Mouse (Mus musculus) liver, adult 2 months (tissue): ENCODE results near the gene Adamtsl1. TPM values are rescaled to one million over a fixed set of nuclear protein-coding genes. Genes with fewer than 3 reads are reported as not detected.

Experiments used
- DNase-seq: peaks from one replicate; pipeline ENCODE4 v3.0.0-alpha.2; 2011; ENCODE audit warnings: low read depth, low spot score; ENCODE audit errors: extremely low read depth
- H3K27ac ChIP-seq: fragments of 200-500 bp; replicated peaks from 2 replicates; pipeline ENCODE4 v1.5.1; 2012; ENCODE audit warnings: low read depth, mild to moderate bottlenecking, control low read depth, inconsistent platforms, low read length; ENCODE audit not compliant: insufficient read depth
- H3K27me3 ChIP-seq: fragments of 200-500 bp; 2 replicates; pipeline ENCODE4 v1.6.1; 2012; ENCODE audit warnings: mild to moderate bottlenecking, moderate library complexity, low read length, inconsistent platforms; ENCODE audit not compliant: control insufficient read depth, insufficient read depth
- H3K36me3 ChIP-seq: fragments of 200-500 bp; 2 replicates; pipeline ENCODE4 v1.6.1; 2012; ENCODE audit warnings: low read length, inconsistent platforms; ENCODE audit not compliant: control insufficient read depth, insufficient read depth
- H3K4me1 ChIP-seq: fragments of 200-500 bp; 2 replicates; pipeline ENCODE4 v1.6.1; 2011; ENCODE audit warnings: low read length; ENCODE audit not compliant: control insufficient read depth, insufficient read depth
- H3K4me3 ChIP-seq: fragments of 200-500 bp; 2 replicates; pipeline ENCODE4 v1.5.1; 2011; ENCODE audit warnings: low read depth, mild to moderate bottlenecking, control low read depth, low read length, moderate library complexity; ENCODE audit not compliant: insufficient read depth
- H3K79me2 ChIP-seq: fragments of 200-500 bp; 2 replicates; pipeline ENCODE4 v1.6.1; 2012; ENCODE audit warnings: inconsistent platforms, mild to moderate bottlenecking, low read length, moderate library complexity; ENCODE audit not compliant: control insufficient read depth, insufficient read depth
- H3K9ac ChIP-seq: fragments of 200-500 bp; 2 replicates; pipeline ENCODE4 v1.6.1; 2012; ENCODE audit warnings: low read depth, mild to moderate bottlenecking, control low read depth, inconsistent platforms, low read length
- CTCF ChIP-seq: fragments of 200-500 bp; IDR thresholded peaks from 2 replicates; pipeline ENCODE4 v1.5.1; 2011; ENCODE audit warnings: low read depth, low read length, control low read depth
- POLR2A ChIP-seq: fragments of 200-500 bp; IDR thresholded peaks from 2 replicates; pipeline ENCODE4 v1.6.1; 2011; ENCODE audit warnings: low read length, control low read depth; ENCODE audit not compliant: insufficient read depth; ENCODE audit errors: extremely low read depth
- WGBS: fragments of 180-500 bp; shearing (Covaris S2); methylation state at CpG from one replicate; pipeline ENCODE4 v1.1.7; 2018; 5-methylcytosine and 5-hydroxymethylcytosine counted together
- polyA plus RNA-seq: library from polyadenylated mRNA; depleted of rRNA; stranded (reverse); fragments of >200 nt; gene quantifications from 2 replicates; pipeline ENCODE4 v1.2.3, GENCODE M21; 2012
- total RNA-seq: library from RNA; depleted of rRNA; stranded (reverse); fragments of >200 nt; gene quantifications from 2 replicates; pipeline ENCODE4 v1.2.3, GENCODE M21; 2014

Gene Adamtsl1
- total and polyA plus RNA-seq, 2 experiments, result 0.61 to 0.65 TPM

DNA sequence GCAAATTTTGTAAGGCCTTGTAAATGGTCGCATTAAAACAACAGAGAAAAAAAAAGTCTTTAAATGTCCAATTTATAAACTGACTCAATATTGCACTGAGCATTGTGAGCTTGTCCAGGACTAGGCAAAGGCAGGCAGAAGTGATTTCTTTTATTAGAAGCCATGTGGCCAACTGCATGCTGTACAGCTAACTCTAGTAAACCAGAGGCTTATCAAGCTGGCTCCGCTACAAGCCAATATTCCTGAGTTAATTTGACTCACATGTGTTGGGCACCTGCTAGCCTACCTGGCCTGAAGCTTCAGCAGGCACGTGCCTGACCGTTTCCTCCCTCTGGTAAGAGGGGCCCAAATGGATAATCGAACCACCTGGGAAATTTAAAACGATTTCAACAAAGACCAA, 881.7 kb downstream of the Adamtsl1 start:
- H3K27me3 ChIP-seq, result no peaks in the 10 kb centered on the region
- H3K27ac ChIP-seq, result no peak overlapping the region
- no peak for DNase-seq
- no peaks in the 10 kb centered on the region for H3K79me2 ChIP-seq
- H3K4me1 ChIP-seq, result no peaks in the 10 kb centered on the region
- WGBS, result 90% methylated on average over 6 of the region's 6 CpGs
- no peaks in the 10 kb centered on the region for H3K36me3 ChIP-seq
- H3K9ac ChIP-seq, result no peak overlapping the region
- no peak for TF ChIP-seq POLR2A
- no peak for TF ChIP-seq CTCF
- no peak overlapping the region for H3K4me3 ChIP-seq

DNA sequence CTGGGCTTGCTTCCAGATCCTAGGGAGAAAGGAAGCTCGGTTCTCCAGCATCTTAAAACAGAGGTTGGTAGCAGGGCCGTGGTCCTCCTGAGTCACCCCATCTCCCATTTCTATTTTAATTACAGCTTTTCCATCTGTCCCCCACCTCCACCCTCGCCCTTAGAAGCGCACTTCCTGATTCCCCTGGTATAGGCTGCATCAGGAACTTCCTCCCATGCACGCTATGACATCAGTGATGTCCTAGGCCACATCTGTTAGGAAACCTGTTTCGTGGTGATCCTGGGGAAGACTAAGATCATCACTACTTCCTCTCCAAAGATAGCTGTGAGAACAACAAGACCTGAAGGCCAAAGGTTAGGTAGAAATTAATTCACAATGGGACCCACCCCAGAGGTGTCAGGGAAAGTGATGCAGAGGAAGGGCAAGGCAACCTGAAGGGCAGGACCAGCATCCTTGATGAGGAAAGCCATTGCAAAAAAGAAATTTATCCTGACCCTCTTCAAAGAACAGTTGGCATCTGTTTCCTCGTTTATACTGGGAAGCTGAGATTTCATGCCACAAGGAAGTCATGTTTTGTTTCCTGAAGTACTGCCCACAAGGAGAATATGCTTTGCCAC, 882.8 kb downstream of the Adamtsl1 start:
- DNase-seq, result no peak
- Histone ChIP-seq H3K36me3 (no peaks in the 10 kb centered on the region), H3K9ac (no peak overlapping the region), H3K4me1 (no peaks in the 10 kb centered on the region), H3K27me3 (no peaks in the 10 kb centered on the region), H3K79me2 (no peaks in the 10 kb centered on the region), H3K4me3 (no peak overlapping the region), H3K27ac (no peak overlapping the region)
- 74% methylated on average over 7 of the region's 7 CpGs for WGBS
- TF ChIP-seq POLR2A, result no peak
- no peak for TF ChIP-seq CTCF

DNA sequence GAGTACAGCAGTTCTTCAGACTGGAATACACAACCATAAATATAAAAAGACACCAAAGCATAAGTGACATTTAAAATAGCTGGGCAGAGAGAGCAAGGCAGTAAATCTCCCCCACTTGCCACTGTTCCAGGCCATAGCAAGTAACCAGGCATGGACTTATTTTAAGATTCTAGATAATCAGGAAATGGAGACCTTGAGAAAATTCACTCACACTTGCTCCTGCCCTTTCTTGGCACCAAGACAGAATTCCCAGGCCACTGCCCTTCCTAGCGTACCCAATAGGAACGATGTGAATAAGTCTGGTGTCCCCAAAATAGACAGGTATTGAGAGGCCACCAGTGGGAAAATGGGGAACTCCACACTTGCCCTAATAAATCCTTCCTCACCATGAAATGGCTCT, 883.5 kb downstream of the Adamtsl1 start:
- Histone ChIP-seq H3K27ac (no peak overlapping the region), H3K27me3 (no peaks in the 10 kb centered on the region), H3K4me1 (no peaks in the 10 kb centered on the region), H3K9ac (no peak overlapping the region), H3K36me3 (no peaks in the 10 kb centered on the region), H3K4me3 (no peak overlapping the region), H3K79me2 (no peaks in the 10 kb centered on the region)
- 88% methylated on average over 2 of the region's 2 CpGs for WGBS
- no peak for DNase-seq
- no peak for TF ChIP-seq CTCF
- TF ChIP-seq POLR2A, result no peak

GRCm38 (mm10) chr4:86401116-86401515, 887.1 kb downstream of the Adamtsl1 start:
- no peak for TF ChIP-seq CTCF
- TF ChIP-seq POLR2A, result no peak
- Histone ChIP-seq H3K79me2 (no peaks in the 10 kb centered on the region), H3K4me3 (no peak overlapping the region), H3K27me3 (no peaks in the 10 kb centered on the region), H3K36me3 (no peaks in the 10 kb centered on the region), H3K9ac (no peak overlapping the region), H3K4me1 (no peaks in the 10 kb centered on the region), H3K27ac (no peak overlapping the region)
- WGBS, result 63% methylated on average over 3 of the region's 3 CpGs
- no peak for DNase-seq

DNA sequence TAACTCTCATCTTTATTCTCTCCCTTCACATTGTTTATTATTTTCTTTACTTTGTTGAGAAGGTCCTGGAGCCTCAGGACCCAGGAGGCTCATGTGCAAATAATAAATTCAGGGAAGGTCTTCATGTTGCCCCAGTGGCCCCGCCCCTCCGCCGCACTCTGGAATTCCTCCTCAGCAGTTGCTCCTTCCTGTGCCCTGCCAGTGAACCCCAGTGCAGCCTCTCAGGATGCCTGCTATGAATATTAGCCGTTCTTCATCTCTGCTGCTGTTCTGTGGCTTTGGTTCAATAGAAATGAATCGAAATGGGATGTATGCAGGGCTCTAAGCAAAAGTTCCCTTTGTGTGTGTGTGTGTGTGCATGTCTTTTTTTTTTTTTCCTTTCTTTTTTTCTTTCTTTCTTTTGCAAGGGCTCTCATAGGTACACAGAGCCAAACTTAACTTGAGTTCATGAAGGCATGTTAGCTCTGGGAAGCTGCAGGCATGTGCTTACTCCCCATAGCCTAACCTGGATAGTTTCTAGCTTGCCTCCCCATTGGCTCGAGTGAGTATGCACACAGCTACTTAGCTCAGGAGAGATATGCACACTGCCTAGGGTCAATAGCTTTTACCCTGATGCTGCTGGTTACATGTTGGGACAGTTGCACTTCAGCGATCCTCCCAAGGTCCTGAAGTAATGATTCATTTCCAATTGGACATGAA, 892.7 kb downstream of the Adamtsl1 start:
- H3K79me2 ChIP-seq, result no peaks in the 10 kb centered on the region

DNA sequence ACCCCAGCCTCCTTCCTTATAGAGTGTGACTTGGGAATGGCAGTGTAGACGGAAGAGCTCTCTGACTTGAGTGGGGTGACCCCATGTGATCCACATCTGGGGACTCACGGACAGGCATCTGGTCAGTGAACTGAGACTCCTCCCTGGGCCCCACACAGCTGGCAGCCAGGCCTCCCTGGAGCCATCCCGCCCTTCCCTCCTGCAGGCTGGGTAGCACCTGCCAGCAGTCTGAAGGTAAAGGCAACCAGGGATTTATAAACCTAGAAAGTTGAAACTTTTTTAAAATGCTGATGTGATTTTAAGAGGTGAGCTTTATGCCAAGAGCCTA, 893.2 kb downstream of the Adamtsl1 start:
- Histone ChIP-seq H3K4me3 (no peak overlapping the region), H3K27ac (no peak overlapping the region), H3K79me2 (no peaks in the 10 kb centered on the region), H3K27me3 (no peaks in the 10 kb centered on the region), H3K4me1 (no peaks in the 10 kb centered on the region), H3K9ac (no peak overlapping the region), H3K36me3 (no peaks in the 10 kb centered on the region)
- TF ChIP-seq POLR2A (no peak), CTCF (no peak)
- WGBS, result 95% methylated on average over 3 of the region's 3 CpGs
- no peak for DNase-seq

More for the DNA sequence above, 892.7 kb downstream of the Adamtsl1 start:
- no peak overlapping the region for H3K9ac ChIP-seq
- DNase-seq, result no peak
- H3K27ac ChIP-seq, result no peak overlapping the region
- TF ChIP-seq POLR2A, result no peak
- no peak for TF ChIP-seq CTCF
- 78% methylated on average over 7 of the region's 7 CpGs for WGBS
- H3K27me3 ChIP-seq, result no peaks in the 10 kb centered on the region
- H3K4me1 ChIP-seq, result no peaks in the 10 kb centered on the region
- no peak overlapping the region for H3K4me3 ChIP-seq
- H3K36me3 ChIP-seq, result no peaks in the 10 kb centered on the region
